Mouse (Mus musculus) cerebellum, adult 2 months (tissue): ENCODE data around the gene Nfatc2.

Experiments
- CTCF ChIP-seq: fragments of 200-500 bp; IDR thresholded peaks from 2 replicates; pipeline ENCODE4 v1.5.1; 2011; ENCODE audit warnings: low read depth, mild to moderate bottlenecking, control low read depth, low read length, moderate library complexity, borderline replicate concordance; ENCODE audit not compliant: insufficient read depth
- POLR2A ChIP-seq: fragments of 200-500 bp; IDR thresholded peaks from 2 replicates; pipeline ENCODE4 v1.6.1; 2011; ENCODE audit warnings: low read length, control low read depth, borderline replicate concordance; ENCODE audit not compliant: insufficient read depth

DNA sequence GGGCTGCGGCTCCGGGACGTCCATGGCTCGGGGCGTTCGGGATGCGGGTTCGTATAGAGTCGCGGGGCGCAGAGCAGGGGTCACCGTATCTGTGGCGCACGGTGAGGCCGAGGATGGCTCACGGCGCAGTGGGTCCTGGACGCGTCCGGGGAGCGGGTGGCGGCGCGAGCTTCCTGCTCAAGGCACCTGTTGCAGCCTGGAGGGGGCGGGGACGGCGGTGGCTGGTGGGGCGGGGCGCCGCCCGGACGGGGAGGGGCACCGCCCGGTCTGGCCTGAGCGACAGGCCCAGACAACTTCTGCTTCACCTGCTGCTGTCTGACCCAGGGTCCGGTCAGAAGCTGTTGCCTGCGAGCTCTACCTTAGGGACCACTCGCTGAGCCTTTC, 11.3 kb downstream of the Nfatc2 start:
- TF ChIP-seq CTCF (no peak), POLR2A (no peak)
